Mouse (Mus musculus): ENCODE measurements at regions not wholly inside any gene's neighbourhood (a gene's known extent, or its start where the extent isn't known, plus 50 kb on each side); places are given as distances from the start of the nearest gene placed in this dataset.

GRCm38 (mm10) chr6:94336168-94336567 is 52.5 kb upstream of the Magi1 start:
- TF ChIP-seq CTCF (IDR thresholded peaks at IDR 0.05; ENCODE audit: low read depth, low read length) (no peak), EP300 (IDR thresholded peaks at IDR 0.05; ENCODE audit: insufficient read depth, low read depth, low read length) (no peak)

All from ES-Bruce4 (cell line).